Mouse (Mus musculus) small intestine, adult 2 months (tissue): ENCODE results near the gene Prkg2.

Source experiments
- CTCF ChIP-seq: fragments of 200-500 bp; IDR thresholded peaks from 2 replicates; pipeline ENCODE4 v1.5.1; 2012; ENCODE audit warnings: low read depth, mild to moderate bottlenecking, control low read depth, inconsistent platforms, low read length, moderate library complexity, mixed read lengths; ENCODE audit not compliant: insufficient replicate concordance, insufficient read length; ENCODE audit errors: extremely low read depth
- POLR2A ChIP-seq: fragments of 200-500 bp; IDR thresholded peaks from 2 replicates; pipeline ENCODE4 v1.6.1; 2012; ENCODE audit warnings: low read depth, mild to moderate bottlenecking, control low read depth, inconsistent platforms, low read length, moderate library complexity

GRCm38 (mm10) chr5:98953386-98953785 lies 83.8 kb downstream of the Prkg2 start:
- TF ChIP-seq CTCF (no peak), POLR2A (no peak)
